Mouse (Mus musculus) ES-E14 (cell line): ENCODE measurements around the gene Pdzd8. TPM values are rescaled to one million over a fixed set of nuclear protein-coding genes. Genes with fewer than 3 reads are reported as not detected.

Source experiments
- DNase-seq: peaks from one replicate; pipeline ENCODE4 v3.0.0-alpha.2; 2013; ENCODE audit warnings: low read depth, low spot score
- H3K27ac ChIP-seq: 2 replicates; pipeline ENCODE4 v1.5.1; 2012; ENCODE audit warnings: low read depth, mild to moderate bottlenecking, low read length, moderate library complexity, mixed read lengths; ENCODE audit not compliant: poor library complexity, insufficient read depth, severe bottlenecking
- H3K36me3 ChIP-seq: 2 replicates; pipeline ENCODE4 v1.6.1; 2012; ENCODE audit warnings: mild to moderate bottlenecking, low read length, moderate library complexity, mixed read lengths; ENCODE audit not compliant: control insufficient read depth, poor library complexity, insufficient read depth, severe bottlenecking
- H3K4me1 ChIP-seq, 2 experiments: fragments of 150-350 bp in 1 of 2; sonication (generic) in 1 of 2; 2 replicates each; pipeline ENCODE4 v1.6.1; 2012; ENCODE audit warnings: low read length in 2 of 2, mild to moderate bottlenecking in 1 of 2, mixed read lengths in 1 of 2; ENCODE audit not compliant: control insufficient read depth in 2 of 2, insufficient read depth in 2 of 2, poor library complexity in 1 of 2
- H3K4me3 ChIP-seq, 2 experiments: fragments of 150-350 bp in 1 of 2; sonication (generic) in 1 of 2; 2 replicates each; pipeline ENCODE4 v1.5.1; 2012; ENCODE audit warnings: low read length in 2 of 2, low read depth in 1 of 2, mild to moderate bottlenecking in 1 of 2, mixed read lengths in 1 of 2; ENCODE audit not compliant: insufficient read depth in 1 of 2, poor library complexity in 1 of 2, severe bottlenecking in 1 of 2
- H3K9ac ChIP-seq: 2 replicates; pipeline ENCODE4 v1.6.1; 2012; ENCODE audit warnings: low read depth, mild to moderate bottlenecking, low read length, mixed read lengths; ENCODE audit not compliant: poor library complexity, insufficient read depth, severe bottlenecking
- H3K9me3 ChIP-seq: fragments of 150-350 bp; sonication (generic); 2 replicates; pipeline ENCODE4 v1.6.1; 2012; ENCODE audit warnings: low read depth, mild to moderate bottlenecking, low read length; ENCODE audit not compliant: control insufficient read depth, insufficient read depth
- CHD2 ChIP-seq: IDR thresholded peaks from 2 replicates; pipeline ENCODE4 v1.6.1; 2014; ENCODE audit warnings: mild to moderate bottlenecking, low read depth, low read length, inconsistent platforms
- HCFC1 ChIP-seq: IDR thresholded peaks from 2 replicates; pipeline ENCODE4 v1.6.1; 2012; ENCODE audit warnings: low read length, inconsistent platforms, borderline replicate concordance; ENCODE audit not compliant: insufficient read depth
- MAFK ChIP-seq: IDR thresholded peaks from 2 replicates; pipeline ENCODE4 v1.6.1; 2014; ENCODE audit warnings: mild to moderate bottlenecking, low read depth, low read length, inconsistent platforms; ENCODE audit not compliant: insufficient read depth
- ZC3H11A ChIP-seq: IDR thresholded peaks from 2 replicates; pipeline ENCODE4 v1.6.1; 2012; ENCODE audit warnings: low read depth, mild to moderate bottlenecking, inconsistent platforms, low read length, borderline replicate concordance
- ZNF384 ChIP-seq: IDR thresholded peaks from 2 replicates; pipeline ENCODE4 v1.6.1; 2012; ENCODE audit warnings: low read depth, low read length, inconsistent platforms
- in situ Hi-C, 2 experiments: fragments of 600-800 bp; cut with MboI; formaldehyde crosslinking; loops; one replicate each; pipeline ENCODE4 v1.15.1; 2025; ENCODE audit warnings: low sequenced_read_pairs in 2 of 2, inconsistent platforms in 1 of 2; ENCODE audit not compliant: unreplicated experiment in 2 of 2
- total RNA-seq: library from RNA; depleted of rRNA; stranded (reverse); fragments of 300-350 nt; gene quantifications from 2 replicates; pipeline ENCODE4 v1.2.3, GENCODE M21; 2012; rRNA removed

The Pdzd8 gene
- 50.6 and 54.0 TPM in 2 replicates for total RNA-seq

GRCm38 (mm10) chr19:59345658-59346283 is at the start of gene Pdzd8:
Pdzd8 (minus strand) TSS chr19:59345780.
- Histone ChIP-seq H3K4me1 (peaks cover 2 to 4% of the 10 kb centered on the region in 2 experiments; a peak in 2 of 4 replicates), H3K9me3 (no peaks in the 10 kb centered on the region), H3K9ac (peak within 1 kb of the TSS; percentile 95), H3K4me3 (peak within 1 kb of the TSS; percentile 80 to 94), H3K36me3 (no peaks in the 10 kb centered on the region), H3K27ac (no peak within 1 kb of the TSS)
- in situ Hi-C loops, result no loop called here
- peak; percentile 68 for DNase-seq
- TF ChIP-seq HCFC1, result no peak
- no peak for TF ChIP-seq MAFK
- no peak for TF ChIP-seq ZNF384
- TF ChIP-seq CHD2, result no peak

- Histone ChIP-seq H3K4me1 (peaks cover 0 to 2% of the 10 kb centered on the region in 2 experiments; a peak in 1 of 4 replicates), H3K36me3 (no peaks in the 10 kb centered on the region), H3K9ac (no peak overlapping the region), H3K9me3 (no peaks in the 10 kb centered on the region), H3K27ac (no peak overlapping the region), H3K4me3 (no peak overlapping the region)
- no peak for TF ChIP-seq HCFC1
- TF ChIP-seq ZC3H11A, result no peak
- TF ChIP-seq ZNF384, result no peak
- TF ChIP-seq MAFK, result no peak
- in situ Hi-C loops, result no loop called here
- DNase-seq, result no peak
Observed at GRCm38 (mm10) chr19:59393777-59394441, 48.3 kb upstream of the Pdzd8 start.

- DNase-seq, result peak; percentile 59
- no peak overlapping the region for H3K9ac ChIP-seq
- no peak for TF ChIP-seq CHD2
- TF ChIP-seq HCFC1, result no peak
- TF ChIP-seq ZNF384, result no peak
- TF ChIP-seq ZC3H11A, result no peak
- no peak for TF ChIP-seq MAFK
- H3K27ac ChIP-seq, result no peak overlapping the region
- H3K4me3 ChIP-seq, result no peak overlapping the region
- H3K4me1 ChIP-seq, result peaks cover 0 to 2% of the 10 kb centered on the region in 2 experiments; a peak in 1 of 4 replicates
- H3K36me3 ChIP-seq, result no peaks in the 10 kb centered on the region
- no peaks in the 10 kb centered on the region for H3K9me3 ChIP-seq
- in situ Hi-C loops, result no loop called here
Observed at GRCm38 (mm10) chr19:59388847-59389606, 43.4 kb upstream of the Pdzd8 start.

GRCm38 (mm10) chr19:59388399-59388798 is 42.8 kb upstream of the Pdzd8 start:
- no peak overlapping the region for H3K27ac ChIP-seq
- H3K4me3 ChIP-seq, result no peak overlapping the region
- no peak overlapping the region for H3K9ac ChIP-seq
- no peak for DNase-seq
- H3K4me1 ChIP-seq, result no peaks in the 10 kb centered on the region
- TF ChIP-seq MAFK (no peak), ZNF384 (no peak), ZC3H11A (no peak), HCFC1 (no peak), CHD2 (no peak)
- in situ Hi-C loops, result no loop called here
- H3K9me3 ChIP-seq, result no peaks in the 10 kb centered on the region
- H3K36me3 ChIP-seq, result no peaks in the 10 kb centered on the region
